Mouse (Mus musculus) limb, embryonic 12.5 days (tissue): ENCODE data around the gene Slc6a8. TPM values are rescaled to one million over a fixed set of nuclear protein-coding genes. Genes with fewer than 3 reads are reported as not detected.

Experiments used
- ATAC-seq: fragments of 200-750 bp; cut with Nextera tagmentation; 2 replicates; pipeline ENCODE4 v1.8.0; 2017; ENCODE audit warnings: low read depth, moderate TSS enrichment; ENCODE audit not compliant: insufficient number of reproducible peaks, insufficient read depth, low FRiP score, low TSS enrichment
- H3K27ac ChIP-seq: fragments of 300-500 bp; sonication (generic); 2 replicates; pipeline ENCODE4 v1.5.1; 2016; ENCODE audit warnings: mild to moderate bottlenecking, moderate library complexity
- H3K27me3 ChIP-seq: fragments of 300-500 bp; sonication (generic); 2 replicates; pipeline ENCODE4 v1.6.1; 2016; ENCODE audit warnings: mild to moderate bottlenecking, moderate library complexity
- H3K36me3 ChIP-seq: fragments of 300-500 bp; sonication (generic); 2 replicates; pipeline ENCODE4 v1.6.1; 2016; ENCODE audit warnings: mild to moderate bottlenecking, moderate library complexity
- H3K4me1 ChIP-seq: fragments of 300-500 bp; sonication (generic); replicated peaks from 2 replicates; pipeline ENCODE4 v1.6.1; 2016
- H3K4me2 ChIP-seq: fragments of 300-500 bp; sonication (generic); 2 replicates; pipeline ENCODE4 v1.6.1; 2016; ENCODE audit warnings: mild to moderate bottlenecking, moderate library complexity
- H3K4me3 ChIP-seq: fragments of 300-500 bp; sonication (generic); replicated peaks from 2 replicates; pipeline ENCODE4 v1.5.1; 2016; ENCODE audit warnings: mild to moderate bottlenecking
- H3K9ac ChIP-seq: fragments of 300-500 bp; sonication (generic); replicated peaks from 2 replicates; pipeline ENCODE4 v1.6.1; 2016; ENCODE audit warnings: mild to moderate bottlenecking, moderate library complexity
- H3K9me3 ChIP-seq: fragments of 300-500 bp; sonication (generic); 2 replicates; pipeline ENCODE4 v1.6.1; 2016; ENCODE audit warnings: mild to moderate bottlenecking, moderate library complexity
- WGBS: fragments of 180-500 bp; shearing (Covaris S2); methylation state at CpG from one replicate; pipeline ENCODE4 v1.1.7; 2016; 5-methylcytosine and 5-hydroxymethylcytosine counted together
- polyA plus RNA-seq: library from polyadenylated mRNA; unstranded; fragments of >200 nt; fragmentation: Nextera tagmentation; extraction: Ambion mirVana; gene quantifications from 2 replicates; pipeline ENCODE4 v1.2.1, GENCODE M21; 2016

Slc6a8 gene
- polyA plus RNA-seq, result 7.3 and 7.6 TPM in 2 replicates

GRCm38 (mm10) chrX:73672879-73673618 lies at the start of gene Slc6a8:
Gene Slc6a8 (plus strand): TSS chrX:73673150.
- Histone ChIP-seq H3K4me2 (peak within 1 kb of the TSS; percentile 70), H3K27ac (peak within 1 kb of the TSS; percentile 76), H3K27me3 (peaks cover 25% of the 10 kb centered on the region), H3K9ac (peak within 1 kb of the TSS; percentile 82), H3K36me3 (peaks cover 18% of the 10 kb centered on the region; the same call in 1 of the 2 replicates), H3K9me3 (no peaks in the 10 kb centered on the region), H3K4me3 (peak within 1 kb of the TSS; percentile 62), H3K4me1 (peaks cover 7% of the 10 kb centered on the region; the same call in 1 of the 2 replicates)
- WGBS, result 18% methylated on average over 37 of the region's 72 CpGs
- ATAC-seq, result peak; percentile 45; the same call in 1 of the 2 replicates

- ATAC-seq, result no peak
- Histone ChIP-seq H3K27ac (no peak overlapping the region), H3K4me2 (no peak overlapping the region), H3K27me3 (peaks cover 7% of the 10 kb centered on the region), H3K36me3 (no peaks in the 10 kb centered on the region), H3K9me3 (no peaks in the 10 kb centered on the region), H3K4me3 (no peak overlapping the region), H3K4me1 (no peaks in the 10 kb centered on the region), H3K9ac (no peak overlapping the region)
Measured at GRCm38 (mm10) chrX:73626981-73627380, 46.0 kb upstream of the Slc6a8 start.

DNA sequence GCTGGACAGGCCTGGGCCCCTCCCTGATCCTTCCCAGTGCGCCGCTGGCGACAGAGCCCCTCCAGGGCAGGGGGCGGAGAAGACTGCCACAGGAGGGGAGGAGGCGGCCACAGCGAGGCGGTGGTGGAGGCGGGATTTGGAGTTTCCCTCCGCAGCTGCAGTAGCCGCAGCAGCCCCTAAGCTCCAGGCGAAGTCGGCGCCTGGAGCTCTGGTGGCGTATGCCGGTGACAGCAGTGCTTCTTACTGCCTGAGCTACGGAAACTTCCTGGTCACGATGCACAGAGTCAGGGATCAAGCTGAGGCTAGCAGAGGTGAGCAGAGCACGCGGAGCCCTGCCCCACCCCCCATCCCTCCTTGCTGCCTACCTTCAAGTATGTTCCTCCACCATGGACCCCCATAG lies 37.5 kb upstream of the Slc6a8 start:
- no peak; the same call in 1 of the 2 replicates for ATAC-seq
- Histone ChIP-seq H3K4me1 (peaks cover 3% of the 10 kb centered on the region; the same call in 1 of the 2 replicates), H3K27ac (no peak overlapping the region), H3K9ac (no peak overlapping the region), H3K27me3 (peaks cover 85% of the 10 kb centered on the region), H3K9me3 (no peaks in the 10 kb centered on the region), H3K36me3 (no peaks in the 10 kb centered on the region), H3K4me2 (peak overlapping the region; percentile 50), H3K4me3 (peak overlapping the region; percentile 24)
- WGBS, result 21% methylated on average over 19 of the region's 19 CpGs

GRCm38 (mm10) chrX:73637415-73637814 lies 35.5 kb upstream of the Slc6a8 start:
- H3K36me3 ChIP-seq, result 0 out of 2 replicates have a peak, but pooled peaks cover 3% of the 10 kb centered on the region
- no peak overlapping the region for H3K27ac ChIP-seq
- H3K4me1 ChIP-seq, result peaks cover 3% of the 10 kb centered on the region; the same call in 1 of the 2 replicates
- ATAC-seq, result no peak
- H3K9ac ChIP-seq, result 0 out of 2 replicates have a peak overlapping the region, but pooled peaks have one; percentile 42
- H3K4me3 ChIP-seq, result peak overlapping the region; percentile 37
- no peaks in the 10 kb centered on the region for H3K9me3 ChIP-seq
- peaks cover 84% of the 10 kb centered on the region for H3K27me3 ChIP-seq
- 10% methylated on average over 19 of the region's 19 CpGs for WGBS
- peak overlapping the region; percentile 65 for H3K4me2 ChIP-seq

- H3K4me3 ChIP-seq, result peak within 1 kb of the TSS; percentile 42
- H3K27ac ChIP-seq, result 0 out of 2 replicates have a peak within 1 kb of the TSS, but pooled peaks have one; percentile 29
- WGBS, result 25% methylated on average over 27 of the region's 28 CpGs
- H3K27me3 ChIP-seq, result peaks cover 72% of the 10 kb centered on the region
- no peaks in the 10 kb centered on the region for H3K9me3 ChIP-seq
- H3K9ac ChIP-seq, result peak within 1 kb of the TSS; percentile 57
- H3K4me2 ChIP-seq, result peak within 1 kb of the TSS; percentile 62
- ATAC-seq, result peak; percentile 66
- 0 out of 2 replicates have a peak, but pooled peaks cover 3% of the 10 kb centered on the region for H3K36me3 ChIP-seq
- peaks cover 3% of the 10 kb centered on the region; the same call in 1 of the 2 replicates for H3K4me1 ChIP-seq
Measured at GRCm38 (mm10) chrX:73639255-73639675, 33.7 kb upstream of the Slc6a8 start, which contains the start of gene Dusp9. Gene Dusp9 (plus strand): TSS chrX:73639419.

DNA sequence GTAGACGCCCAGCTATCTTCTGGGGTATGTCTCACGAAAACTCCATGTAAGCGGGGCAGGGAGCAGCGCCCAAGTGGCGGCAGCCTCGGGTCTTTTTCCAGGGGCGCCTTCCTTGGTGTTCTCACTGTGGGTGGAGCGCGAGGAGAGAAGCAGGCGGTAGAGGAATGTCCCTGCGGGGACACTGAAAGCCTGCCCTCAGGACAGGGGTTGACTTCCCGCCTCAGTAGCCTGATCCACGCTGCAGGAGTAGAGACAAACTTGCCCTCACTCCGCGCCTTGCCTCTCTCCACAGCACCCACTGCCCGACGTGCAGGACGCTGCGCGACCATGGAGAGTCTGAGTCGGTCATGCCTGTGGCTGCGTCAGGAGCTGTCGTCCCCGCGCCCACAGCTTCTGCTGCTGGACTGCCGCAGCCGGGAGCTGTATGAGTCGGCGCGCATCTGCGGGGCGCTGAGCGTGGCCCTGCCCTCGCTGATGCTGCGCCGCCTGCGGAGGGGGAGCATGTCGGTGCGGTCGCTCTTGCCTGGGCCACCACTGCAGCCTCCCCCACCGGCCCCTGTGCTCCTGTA lies 33.0 kb upstream of the Slc6a8 start:
- Histone ChIP-seq H3K4me3 (peak overlapping the region; percentile 42), H3K9ac (peak overlapping the region; percentile 57), H3K4me1 (peaks cover 3% of the 10 kb centered on the region; the same call in 1 of the 2 replicates), H3K36me3 (0 out of 2 replicates have a peak, but pooled peaks cover 3% of the 10 kb centered on the region), H3K27ac (no peak overlapping the region), H3K4me2 (peak overlapping the region; percentile 62), H3K27me3 (peaks cover 64% of the 10 kb centered on the region), H3K9me3 (no peaks in the 10 kb centered on the region)
- 22% methylated on average over 40 of the region's 41 CpGs for WGBS
- ATAC-seq, result no peak

- no peak overlapping the region for H3K4me2 ChIP-seq
- no peak for ATAC-seq
- H3K9ac ChIP-seq, result no peak overlapping the region
- no peaks in the 10 kb centered on the region for H3K4me1 ChIP-seq
- 34% methylated on average over 4 of the region's 4 CpGs for WGBS
- H3K27me3 ChIP-seq, result peaks cover 13% of the 10 kb centered on the region
- no peaks in the 10 kb centered on the region for H3K9me3 ChIP-seq
- H3K36me3 ChIP-seq, result 0 out of 2 replicates have a peak, but pooled peaks cover 3% of the 10 kb centered on the region
- H3K4me3 ChIP-seq, result no peak overlapping the region
- no peak overlapping the region for H3K27ac ChIP-seq
Measured at GRCm38 (mm10) chrX:73645121-73645520, 27.8 kb upstream of the Slc6a8 start.

DNA sequence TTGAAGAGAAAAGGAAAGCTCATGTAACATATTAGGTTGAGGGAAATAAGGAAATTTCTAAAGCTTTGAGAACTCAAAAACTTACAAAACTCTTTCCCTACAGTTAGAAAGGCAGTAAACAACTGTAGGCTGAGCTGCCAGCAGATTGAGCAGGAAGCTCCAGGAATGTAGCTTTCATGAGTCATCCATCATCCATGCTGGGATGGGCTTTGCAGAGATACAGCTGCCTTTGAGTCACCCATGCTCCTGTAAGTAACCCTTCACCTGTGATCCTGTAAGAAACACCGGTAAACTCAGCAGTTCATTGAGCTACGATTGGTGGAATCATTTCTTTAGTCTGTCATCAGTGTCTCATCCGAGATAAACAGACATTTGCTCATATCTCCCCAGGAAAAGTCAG lies 22.1 kb upstream of the Slc6a8 start:
- Histone ChIP-seq H3K9me3 (no peaks in the 10 kb centered on the region), H3K4me3 (no peak overlapping the region), H3K27ac (no peak overlapping the region), H3K27me3 (0 out of 2 replicates have a peak, but pooled peaks cover 2% of the 10 kb centered on the region), H3K4me1 (no peaks in the 10 kb centered on the region), H3K36me3 (no peaks in the 10 kb centered on the region), H3K4me2 (no peak overlapping the region), H3K9ac (no peak overlapping the region)
- ATAC-seq, result no peak
- 67% methylated on average over 3 of the region's 3 CpGs for WGBS

DNA sequence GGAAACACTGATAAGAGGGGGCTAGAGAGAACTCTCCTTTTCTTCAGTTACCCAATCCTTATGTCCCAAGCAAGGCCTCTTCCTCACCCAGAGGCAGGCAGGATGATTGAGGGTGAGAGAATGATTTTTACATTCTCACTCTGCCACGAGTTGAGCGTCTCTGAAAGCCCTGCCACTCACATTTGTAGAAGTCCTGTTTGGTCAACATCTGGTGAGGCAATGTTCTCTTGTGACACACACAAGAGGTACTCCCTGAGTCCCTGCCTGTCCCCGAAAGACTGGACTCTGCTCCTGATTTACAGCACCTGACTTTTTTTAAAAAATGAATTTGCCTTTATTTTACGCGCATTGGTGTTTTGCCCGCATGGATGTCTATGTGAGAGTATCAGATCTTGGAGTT lies 19.6 kb upstream of the Slc6a8 start:
- no peaks in the 10 kb centered on the region for H3K36me3 ChIP-seq

DNA sequence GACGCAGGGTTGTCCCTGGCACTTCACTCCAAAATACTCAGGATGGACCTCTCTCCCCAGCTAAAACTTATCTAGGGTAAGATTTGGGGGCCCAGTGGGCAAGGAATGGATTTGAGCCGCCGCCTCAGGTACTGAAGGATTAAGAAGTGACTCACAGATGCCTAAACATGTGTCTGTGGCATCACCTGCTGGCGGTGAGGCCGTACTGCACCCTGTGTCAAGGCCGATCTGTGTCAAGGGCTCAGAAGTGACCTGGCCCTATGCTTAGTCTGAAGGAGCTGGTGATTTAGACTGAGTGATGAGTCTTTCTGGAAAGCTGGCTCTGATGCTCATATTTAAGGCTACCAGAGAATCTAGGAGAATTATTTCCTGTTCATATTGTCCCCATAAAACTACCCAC lies 18.8 kb upstream of the Slc6a8 start:
- Histone ChIP-seq H3K36me3 (no peaks in the 10 kb centered on the region), H3K4me2 (no peak overlapping the region), H3K27me3 (0 out of 2 replicates have a peak, but pooled peaks cover 12% of the 10 kb centered on the region), H3K4me1 (0 out of 2 replicates have a peak, but pooled peaks cover 3% of the 10 kb centered on the region), H3K4me3 (no peak overlapping the region), H3K9me3 (no peaks in the 10 kb centered on the region), H3K9ac (no peak overlapping the region), H3K27ac (no peak overlapping the region)
- no peak for ATAC-seq
- WGBS, result 10% methylated on average over 6 of the region's 6 CpGs

More for the DNA sequence above, 19.6 kb upstream of the Slc6a8 start:
- H3K4me2 ChIP-seq, result no peak overlapping the region
- no peak overlapping the region for H3K27ac ChIP-seq
- no peak overlapping the region for H3K9ac ChIP-seq
- no peaks in the 10 kb centered on the region for H3K4me1 ChIP-seq
- no peak overlapping the region for H3K4me3 ChIP-seq
- 81% methylated on average over 6 of the region's 6 CpGs for WGBS
- 0 out of 2 replicates have a peak, but pooled peaks cover 6% of the 10 kb centered on the region for H3K27me3 ChIP-seq
- H3K9me3 ChIP-seq, result no peaks in the 10 kb centered on the region
- ATAC-seq, result no peak

DNA sequence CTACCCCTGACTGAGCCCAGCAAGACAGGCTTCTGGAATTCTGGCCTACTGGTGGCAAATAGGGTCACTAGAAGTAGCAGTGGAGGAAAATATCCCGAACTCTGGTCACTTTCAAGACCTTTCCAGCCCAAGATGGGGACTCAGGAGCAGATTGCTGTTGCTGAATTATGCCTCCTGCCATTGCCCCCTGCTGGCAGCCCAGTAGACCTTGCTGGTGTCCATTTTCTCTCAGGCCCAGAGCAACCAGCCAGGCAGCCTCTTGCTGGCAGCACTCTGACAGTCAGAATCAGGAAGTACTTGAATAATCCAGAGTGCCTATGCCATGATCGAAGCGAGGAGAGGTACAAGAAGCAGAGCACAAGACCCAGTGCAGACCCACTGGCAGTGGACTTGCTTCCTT lies 17.4 kb upstream of the Slc6a8 start:
- no peaks in the 10 kb centered on the region for H3K36me3 ChIP-seq
- no peak overlapping the region for H3K4me3 ChIP-seq
- 0 out of 2 replicates have a peak, but pooled peaks cover 4% of the 10 kb centered on the region for H3K4me1 ChIP-seq
- peaks cover 22% of the 10 kb centered on the region for H3K27me3 ChIP-seq
- no peak overlapping the region for H3K27ac ChIP-seq
- no peak overlapping the region for H3K9ac ChIP-seq
- H3K4me2 ChIP-seq, result no peak overlapping the region
- 69% methylated on average over 3 of the region's 3 CpGs for WGBS
- ATAC-seq, result no peak
- H3K9me3 ChIP-seq, result no peaks in the 10 kb centered on the region
